Mouse (Mus musculus): Measurements from ENCODE around the gene Wdcp.

DNA sequence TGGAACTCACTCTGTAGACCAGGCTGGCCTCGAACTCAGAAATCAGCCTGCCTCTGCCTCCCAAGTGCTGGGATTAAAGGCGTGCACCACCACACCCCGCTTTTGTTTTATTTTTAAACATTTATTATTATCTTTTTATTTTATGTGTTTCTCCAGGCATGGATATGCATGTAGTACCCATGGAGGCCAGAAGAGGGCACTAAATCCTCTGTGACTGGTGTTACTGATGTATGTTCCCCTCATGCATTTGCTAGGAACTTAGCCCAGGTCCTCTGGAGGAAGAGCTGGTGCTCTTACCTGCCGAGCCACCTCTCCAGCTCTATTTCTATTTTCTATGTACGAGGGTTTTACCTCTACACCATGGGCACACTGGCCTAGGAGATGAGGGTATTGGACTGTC, 13.1 kb downstream of the Wdcp start:
- TF ChIP-seq CTCF (IDR thresholded peaks at IDR 0.05; ENCODE audit: low read depth, low read length): peak; percentile 10
- TF ChIP-seq EP300 (IDR thresholded peaks at IDR 0.05; ENCODE audit: insufficient read depth, low read depth, low read length): no peak
- TF ChIP-seq POLR2A (IDR thresholded peaks at IDR 0.05; ENCODE audit: insufficient read depth, low read length): no peak
